Mouse (Mus musculus) cortical plate, adult 2 months (tissue): ENCODE measurements around the gene Iffo2.

Experiments used
- CTCF ChIP-seq: fragments of 200-500 bp; IDR thresholded peaks from 2 replicates; pipeline ENCODE4 v1.5.1; 2011; ENCODE audit warnings: mild to moderate bottlenecking, control low read depth, low read length; ENCODE audit not compliant: insufficient read depth; ENCODE audit errors: extremely low read depth
- POLR2A ChIP-seq: fragments of 200-500 bp; IDR thresholded peaks from 2 replicates; pipeline ENCODE4 v1.6.1; 2011; ENCODE audit warnings: mild to moderate bottlenecking, low read length, control low read depth; ENCODE audit not compliant: insufficient read depth; ENCODE audit errors: extremely low read depth

- TF ChIP-seq CTCF, result no peak
- TF ChIP-seq POLR2A, result no peak
Measured at GRCm38 (mm10) chr4:139617001-139617364, 86.6 kb downstream of the Iffo2 start.
